8 mouse cellular contexts compared by ENCODE assay signal in the genomic region with DNA sequence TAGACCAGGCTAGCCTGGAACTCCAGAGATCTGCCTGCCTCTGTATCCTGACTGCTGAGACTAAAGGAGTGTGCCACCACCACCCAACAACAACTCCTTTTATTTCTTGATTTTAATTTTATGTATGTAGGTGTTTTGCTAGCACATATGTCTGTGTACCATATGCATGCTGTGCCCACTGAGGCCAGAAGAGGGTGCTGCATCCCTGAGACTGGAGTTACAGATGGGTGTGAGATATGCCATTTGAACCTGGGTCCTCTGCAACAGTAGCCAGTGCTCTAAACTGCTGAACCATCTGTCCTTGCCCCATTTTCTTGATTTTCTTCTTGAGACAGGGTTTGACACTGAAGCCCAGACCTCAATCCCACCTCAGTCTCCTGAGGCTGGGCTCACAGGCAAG. TPM values are rescaled to one million over a fixed set of nuclear protein-coding genes. Genes with fewer than 3 reads are reported as not detected.
A peak's percentile ranks its signal among the peaks of the same experiment; 100 is the strongest.
DNase-seq lines count a peak whose midpoint lies in the region; ATAC-seq and TF ChIP-seq lines count a peak whose summit lies in the region.

No protein-coding gene starts in this region.

- TF ChIP-seq CTCF in layer of hippocampus, adult 2 months (conservative IDR thresholded peaks at IDR 0.05): peak; percentile 82
- TF ChIP-seq CTCF in MEL (IDR thresholded peaks at IDR 0.05 in 2 of 3, conservative IDR thresholded peaks at IDR 0.05 in 1 of 3; ENCODE audit: control insufficient read depth in 1 of 3, insufficient read depth in 1 of 3, low read depth in 2 of 3, low read length in 3 of 3, poor library complexity in 1 of 3, severe bottlenecking in 1 of 3): peak; percentile 81 to 96 (median 94)
- peak; percentile 91 for TF ChIP-seq CTCF in liver, embryonic 14.5 days (IDR thresholded peaks at IDR 0.05; ENCODE audit: low read depth)

- peak; percentile 33 to 42 for DNase-seq in adrenal gland, adult 18-20 months (ENCODE audit: low spot score in 2 of 2)
- no peak for DNase-seq in adrenal gland, adult 8-10 months
- DNase-seq in layer of hippocampus, adult 2 months (ENCODE audit: low spot score in 2 of 2): peak in 1 of 2 experiments; percentile 52
- DNase-seq in layer of hippocampus, postnatal 36 days: no peak
- peak; percentile 81 for DNase-seq in MEL (ENCODE audit: low read depth, low spot score)
- peak; percentile 32 for DNase-seq in embryo, embryonic 11.5 days (ENCODE audit: low read depth, low spot score)
- DNase-seq in liver, embryonic 14.5 days (ENCODE audit: low read depth in 3 of 3, low spot score in 3 of 3): peak in 2 of 3 experiments; percentile 41 to 43
- DNase-seq in spleen, postnatal 4 days (ENCODE audit: low spot score in 2 of 2): peak; percentile 72 to 86

- no peaks in the 10 kb centered on the region for H3K79me2 ChIP-seq in MEL (ENCODE audit: control insufficient read depth, insufficient read depth, low read length, poor library complexity)

- no peak overlapping the region for H3K4me3 ChIP-seq in layer of hippocampus, adult 2 months
- no peak overlapping the region for H3K4me3 ChIP-seq in MEL (ENCODE audit: control insufficient read depth in 1 of 2, insufficient read depth in 1 of 2, low read depth in 2 of 2, low read length in 2 of 2)
- H3K4me3 ChIP-seq in liver, embryonic 14.5 days (ENCODE audit: insufficient read depth in 1 of 2, low read depth in 2 of 2, low read length in 2 of 2): no peak overlapping the region

- no peak overlapping the region for H3K27ac ChIP-seq in layer of hippocampus, adult 2 months
- H3K27ac ChIP-seq in MEL (ENCODE audit: control insufficient read depth, low read depth, low read length): no peak overlapping the region
- H3K27ac ChIP-seq in liver, embryonic 14.5 days: no peak overlapping the region

- no peaks in the 10 kb centered on the region for H3K36me3 ChIP-seq in MEL (ENCODE audit: control insufficient read depth in 1 of 2, insufficient read depth in 2 of 2, low read length in 2 of 2)
- peaks cover 9% of the 10 kb centered on the region for H3K36me3 ChIP-seq in liver, embryonic 14.5 days (replicated peaks; ENCODE audit: control insufficient read depth, insufficient read depth, low read depth)

- no peaks in the 10 kb centered on the region for H3K27me3 ChIP-seq in MEL (ENCODE audit: control insufficient read depth in 1 of 2, insufficient read depth in 2 of 2, low read length in 2 of 2)
- H3K27me3 ChIP-seq in liver, embryonic 14.5 days (ENCODE audit: control insufficient read depth, insufficient read depth, low read length): no peaks in the 10 kb centered on the region

- no peak overlapping the region for H3K4me2 ChIP-seq in liver, embryonic 14.5 days (ENCODE audit: low read depth)

- TF ChIP-seq EP300 in MEL (IDR thresholded peaks at IDR 0.05; ENCODE audit: low read depth in 1 of 2, low read length in 2 of 2): no peak
- TF ChIP-seq EP300 in liver, embryonic 14.5 days (IDR thresholded peaks at IDR 0.05; ENCODE audit: low read depth): no peak

- H3K9ac ChIP-seq in MEL (ENCODE audit: control insufficient read depth, low read depth, low read length, poor library complexity, severe bottlenecking): no peak overlapping the region
- no peak overlapping the region for H3K9ac ChIP-seq in liver, embryonic 14.5 days (replicated peaks)

- ATAC-seq in liver, embryonic 14.5 days (ENCODE audit: insufficient read depth): no peak; the same call in 1 of the 2 replicates

- H3K9me3 ChIP-seq in MEL (replicated peaks; ENCODE audit: insufficient read depth, low read length): no peaks in the 10 kb centered on the region
- H3K9me3 ChIP-seq in liver, embryonic 14.5 days (ENCODE audit: control insufficient read depth, low read length): no peaks in the 10 kb centered on the region

- TF ChIP-seq POLR2A in MEL (IDR thresholded peaks at IDR 0.05; ENCODE audit: control insufficient read depth in 1 of 2, insufficient read depth in 1 of 2, low read depth in 1 of 2, low read length in 2 of 2, poor library complexity in 1 of 2): no peak

- TF ChIP-seq RAD21 in MEL (IDR thresholded peaks at IDR 0.05; ENCODE audit: low read depth, low read length): peak; percentile 93

- no peaks in the 10 kb centered on the region for H3K4me1 ChIP-seq in MEL (ENCODE audit: control insufficient read depth in 1 of 2, insufficient read depth in 2 of 2, low read length in 2 of 2)
- peaks cover under 1 to 5% of the 10 kb centered on the region in 2 experiments; a peak in 3 of 4 replicates for H3K4me1 ChIP-seq in liver, embryonic 14.5 days (replicated peaks; ENCODE audit: control insufficient read depth in 2 of 2, insufficient read depth in 2 of 2, low read length in 1 of 2)

TF ChIP-seq in MEL, 35 proteins besides CTCF, POLR2A, EP300 and RAD21 (continues in another document):
- peak; percentile 76 for TF ChIP-seq ZC3H11A (IDR thresholded peaks at IDR 0.05; ENCODE audit: low read depth, low read length)
- TF ChIP-seq ELF1 (IDR thresholded peaks at IDR 0.05; ENCODE audit: low read depth, low read length): no peak
- TF ChIP-seq ETS1 (IDR thresholded peaks at IDR 0.05; ENCODE audit: low read depth, low read length): no peak
- TF ChIP-seq SIN3A (IDR thresholded peaks at IDR 0.05; ENCODE audit: low read length): peak; percentile 45
- no peak for TF ChIP-seq KAT2A (conservative IDR thresholded peaks at IDR 0.05; ENCODE audit: low read depth, low read length)
- 0 out of 2 replicates have a peak, but pooled peaks have one; percentile 37 for TF ChIP-seq MYC (IDR thresholded peaks at IDR 0.05; ENCODE audit: low read depth, low read length)
- no peak for TF ChIP-seq MXI1 (IDR thresholded peaks at IDR 0.05; ENCODE audit: low read depth, low read length)
- TF ChIP-seq CHD1 (IDR thresholded peaks at IDR 0.05; ENCODE audit: low read depth, low read length): no peak
- TF ChIP-seq USF1 (IDR thresholded peaks at IDR 0.05; ENCODE audit: low read depth, low read length): no peak
- TF ChIP-seq GATA1 (IDR thresholded peaks at IDR 0.05; ENCODE audit: low read depth, low read length): peak; percentile 45; the same call in 1 of the 2 replicates
- no peak for TF ChIP-seq E2F4 (IDR thresholded peaks at IDR 0.05; ENCODE audit: borderline replicate concordance, low read depth, low read length)
- no peak for TF ChIP-seq TAL1 (IDR thresholded peaks at IDR 0.05; ENCODE audit: low read length)
- no peak for TF ChIP-seq MEF2A (IDR thresholded peaks at IDR 0.05; ENCODE audit: extremely low read depth, insufficient replicate concordance, low read depth, low read length, poor library complexity, severe bottlenecking)

RNA-seq across cellular contexts. Expression of a gene that starts 12.9 kb away (rescaled TPM):
- total RNA-seq in adrenal gland, adult 18-20 months (2021): 10 to 100 TPM in 1 of 2 experiments, 1 to 10 TPM in 1; 9.7 to 15.6 TPM
- 10 to 100 TPM; 16.4 to 23.9 (median 17.6) TPM for total RNA-seq in adrenal gland, adult 8-10 months (2022)
- 1 to 10 TPM; 7.6 to 9.1 TPM for total RNA-seq in layer of hippocampus, adult 2 months (2021)
- total RNA-seq in layer of hippocampus, postnatal 36 days (2021): 1 to 10 TPM; 9.4 to 9.5 TPM
- total RNA-seq in MEL (2012; rRNA removed): 22.6 and 25.1 TPM in 2 replicates
- 10 to 100 TPM in 1 of 2 experiments, not detected in 1; 42.1 TPM for polyA plus RNA-seq in MEL (2012; ENCODE audit: insufficient read depth in 1 of 2, insufficient read length in 2 of 2, low read depth in 1 of 2, low replicate concordance in 2 of 2, missing spikeins in 1 of 2)
- 23.4 and 25.5 TPM in 2 replicates for polyA plus RNA-seq in liver, embryonic 14.5 days (2012; rRNA removed)
- 17.4 and 21.5 TPM in 2 replicates for polyA plus RNA-seq in liver, embryonic 14.5 days (2014; fragmentation: Nextera tagmentation; extraction: Ambion mirVana)

RNA-seq across cellular contexts. Expression of a gene that starts 18.0 kb away (rescaled TPM):
- 10 to 100 TPM; 31.6 to 40.4 TPM for total RNA-seq in adrenal gland, adult 18-20 months (2021)
- total RNA-seq in adrenal gland, adult 8-10 months (2022): 10 to 100 TPM; 45.6 to 74.7 (median 58.5) TPM
- total RNA-seq in layer of hippocampus, adult 2 months (2021): 100 to 1,000 TPM; 197 to 199 TPM
- 100 to 1,000 TPM; 189 to 198 TPM for total RNA-seq in layer of hippocampus, postnatal 36 days (2021)
- total RNA-seq in MEL (2012; rRNA removed): 3.9 and 4.3 TPM in 2 replicates
- polyA plus RNA-seq in MEL (2012; ENCODE audit: insufficient read depth in 1 of 2, insufficient read length in 2 of 2, low read depth in 1 of 2, low replicate concordance in 2 of 2, missing spikeins in 1 of 2): 10 to 100 TPM in 1 of 2 experiments, not detected in 1; 14.0 TPM
- polyA plus RNA-seq in liver, embryonic 14.5 days (2012; rRNA removed): 8.1 and 8.5 TPM in 2 replicates
- 1.9 and 2.0 TPM in 2 replicates for polyA plus RNA-seq in liver, embryonic 14.5 days (2014; fragmentation: Nextera tagmentation; extraction: Ambion mirVana)

RNA-seq across cellular contexts. Expression of a gene that starts 27.2 kb away (rescaled TPM):
- 10 to 100 TPM; 38.5 to 53.2 TPM for total RNA-seq in adrenal gland, adult 18-20 months (2021)
- 10 to 100 TPM; 58.6 to 71.5 (median 64.5) TPM for total RNA-seq in adrenal gland, adult 8-10 months (2022)
- total RNA-seq in layer of hippocampus, adult 2 months (2021): 10 to 100 TPM; 54.7 to 55.7 TPM
- 10 to 100 TPM; 58.5 to 61.7 TPM for total RNA-seq in layer of hippocampus, postnatal 36 days (2021)
- total RNA-seq in MEL (2012; rRNA removed): 49.1 and 62.4 TPM in 2 replicates
- 10 to 100 TPM in 1 of 2 experiments, not detected in 1; 78.5 TPM for polyA plus RNA-seq in MEL (2012; ENCODE audit: insufficient read depth in 1 of 2, insufficient read length in 2 of 2, low read depth in 1 of 2, low replicate concordance in 2 of 2, missing spikeins in 1 of 2)
- 11.3 and 12.7 TPM in 2 replicates for polyA plus RNA-seq in liver, embryonic 14.5 days (2012; rRNA removed)
- polyA plus RNA-seq in liver, embryonic 14.5 days (2014; fragmentation: Nextera tagmentation; extraction: Ambion mirVana): 3.6 and 3.9 TPM in 2 replicates

RNA-seq across cellular contexts. Expression of a gene that starts 28.9 kb away (rescaled TPM):
- total RNA-seq in adrenal gland, adult 18-20 months (2021): 1 to 10 TPM; 5.6 to 6.2 TPM
- total RNA-seq in adrenal gland, adult 8-10 months (2022): 1 to 10 TPM; 4.8 to 6.6 (median 5.8) TPM
- 1 to 10 TPM; 1.7 to 2.1 TPM for total RNA-seq in layer of hippocampus, adult 2 months (2021)
- total RNA-seq in layer of hippocampus, postnatal 36 days (2021): 1 to 10 TPM; 1.1 to 2.0 TPM
- 2.0 and 2.9 TPM in 2 replicates for total RNA-seq in MEL (2012; rRNA removed)
- polyA plus RNA-seq in MEL (2012; ENCODE audit: insufficient read depth in 1 of 2, insufficient read length in 2 of 2, low read depth in 1 of 2, low replicate concordance in 2 of 2, missing spikeins in 1 of 2): 1 to 10 TPM in 1 of 2 experiments, not detected in 1; 5.8 TPM
- polyA plus RNA-seq in liver, embryonic 14.5 days (2012; rRNA removed): 3.0 and 3.5 TPM in 2 replicates
- 1.8 and 2.0 TPM in 2 replicates for polyA plus RNA-seq in liver, embryonic 14.5 days (2014; fragmentation: Nextera tagmentation; extraction: Ambion mirVana)

RNA-seq across cellular contexts. Expression of a gene that starts 49.2 kb away (rescaled TPM):
- total RNA-seq in adrenal gland, adult 18-20 months (2021): 100 to 1,000 TPM; 210 to 272 TPM
- 100 to 1,000 TPM; 205 to 257 (median 225) TPM for total RNA-seq in adrenal gland, adult 8-10 months (2022)
- total RNA-seq in layer of hippocampus, adult 2 months (2021): 100 to 1,000 TPM; 171 to 197 TPM
- 100 to 1,000 TPM; 189 to 193 TPM for total RNA-seq in layer of hippocampus, postnatal 36 days (2021)
- total RNA-seq in MEL (2012; rRNA removed): 580 and 633 TPM in 2 replicates
- 100 to 1,000 TPM; 250 to 973 TPM for polyA plus RNA-seq in MEL (2012; ENCODE audit: insufficient read depth in 1 of 2, insufficient read length in 2 of 2, low read depth in 1 of 2, low replicate concordance in 2 of 2, missing spikeins in 1 of 2)
- 56.1 and 159 TPM in 2 replicates for polyA plus RNA-seq in liver, embryonic 14.5 days (2012; rRNA removed)
- 179 and 189 TPM in 2 replicates for polyA plus RNA-seq in liver, embryonic 14.5 days (2014; fragmentation: Nextera tagmentation; extraction: Ambion mirVana)

Comparison
In these comparisons a context has a peak if more than half of its experiments do, and no peak if none do; other contexts are left out.
1. DNase-seq: peak in adrenal gland, adult 18-20 months (2 of 2), MEL (single experiment), embryo, embryonic 11.5 days (single experiment), liver, embryonic 14.5 days (2 of 3) and spleen, postnatal 4 days (2 of 2); none in adrenal gland, adult 8-10 months (single experiment) and layer of hippocampus, postnatal 36 days (0 of 2).
2. Peak in every context shown above with its lines, with median percentiles within 50 percentile points of each other: CTCF ChIP-seq.